Mouse (Mus musculus): Measurements from ENCODE around the gene Kdm6b.

The Kdm6b gene

DNA sequence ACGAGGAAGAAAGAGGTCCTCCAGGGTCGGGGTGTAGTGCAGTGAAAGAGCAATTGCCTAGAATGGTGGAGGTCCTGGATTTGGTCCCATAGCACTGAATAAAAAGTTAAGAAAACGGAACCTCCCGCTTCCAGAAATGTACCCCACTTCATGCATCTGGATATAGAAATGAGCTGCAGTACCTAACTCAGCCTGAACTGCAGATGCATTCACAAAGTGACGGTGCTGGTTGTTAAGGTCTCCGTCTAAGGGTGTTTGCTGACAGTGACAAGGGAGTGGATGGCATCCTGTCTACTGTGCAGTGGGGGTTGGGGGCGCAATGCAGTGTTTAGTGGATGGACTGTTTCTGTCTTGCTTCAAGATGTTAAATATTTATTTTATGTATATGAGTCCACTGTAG lies 26.7 kb downstream of the Kdm6b start:
- DNase-seq (ENCODE audit: low spot score): no peak

DNA sequence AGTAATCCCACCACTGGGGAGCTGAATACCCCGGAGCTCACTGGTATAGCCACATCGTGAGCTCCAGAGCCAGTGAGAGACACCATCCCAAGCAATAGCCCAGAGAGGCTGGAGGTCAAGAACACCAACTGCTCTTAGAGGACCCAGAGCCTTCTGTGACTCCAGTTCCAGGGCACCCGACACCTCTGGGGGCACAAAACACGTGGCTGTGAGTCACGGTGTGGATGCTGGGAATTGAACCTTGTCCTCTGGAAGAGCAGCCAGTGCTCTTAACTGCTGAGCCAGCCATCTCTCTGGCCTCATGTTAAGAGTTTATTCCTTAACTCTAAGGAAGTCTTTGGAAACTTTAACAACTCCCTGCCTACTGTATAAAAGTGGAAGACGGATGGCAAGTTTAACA lies 28.5 kb downstream of the Kdm6b start:
- DNase-seq (ENCODE audit: low spot score): no peak

DNA sequence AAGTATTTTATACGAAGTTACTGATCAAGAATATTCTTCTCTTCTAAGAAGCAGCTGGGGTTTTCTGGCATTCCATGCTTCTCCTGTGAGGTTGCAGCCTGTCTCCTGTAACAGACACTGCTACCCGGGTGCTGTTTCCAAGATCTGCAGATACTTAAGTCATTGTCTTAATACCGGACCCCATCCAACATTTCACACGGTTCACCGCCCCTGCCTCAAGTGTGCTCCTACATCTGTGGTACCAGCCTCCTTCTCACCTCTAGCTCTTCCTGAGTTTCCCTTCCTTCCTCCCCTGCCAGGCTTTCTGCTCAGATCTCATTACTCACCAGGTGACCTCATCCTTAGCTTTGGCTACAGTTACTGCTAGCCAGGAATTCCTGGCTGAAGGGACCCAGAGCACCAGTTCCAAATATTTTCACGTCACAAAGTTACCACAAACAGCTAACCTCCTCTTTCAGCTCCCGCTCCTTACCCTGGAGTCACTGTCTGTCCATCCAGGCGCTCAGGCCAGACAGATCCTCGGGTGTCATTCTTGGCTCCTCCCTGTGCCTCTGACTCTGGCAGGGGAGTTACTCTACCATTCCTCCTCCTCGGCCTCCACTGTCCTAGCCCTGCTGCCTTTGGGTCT lies 30.9 kb downstream of the Kdm6b start:
- no peak for DNase-seq (ENCODE audit: low spot score)

DNA sequence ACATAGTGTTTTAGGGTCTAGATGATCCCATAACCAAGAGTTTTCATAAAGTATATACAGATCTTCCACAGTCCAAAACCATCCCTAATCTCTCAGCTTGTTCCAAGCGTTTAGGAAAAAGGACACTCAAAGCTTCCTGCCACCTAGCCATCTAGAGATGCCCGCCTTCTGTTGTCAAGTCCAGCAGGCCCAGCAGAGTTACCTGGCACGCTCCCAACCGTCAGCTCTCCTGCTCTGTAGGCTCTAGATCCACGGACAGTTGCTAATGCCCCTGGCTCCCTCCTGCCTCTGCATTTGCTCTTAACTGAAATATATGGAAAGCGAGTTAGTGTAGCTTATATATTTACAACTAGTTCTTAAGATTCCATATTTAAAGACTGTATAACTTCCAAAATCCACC lies 32.1 kb downstream of the Kdm6b start:
- DNase-seq (ENCODE audit: low spot score): no peak

DNA sequence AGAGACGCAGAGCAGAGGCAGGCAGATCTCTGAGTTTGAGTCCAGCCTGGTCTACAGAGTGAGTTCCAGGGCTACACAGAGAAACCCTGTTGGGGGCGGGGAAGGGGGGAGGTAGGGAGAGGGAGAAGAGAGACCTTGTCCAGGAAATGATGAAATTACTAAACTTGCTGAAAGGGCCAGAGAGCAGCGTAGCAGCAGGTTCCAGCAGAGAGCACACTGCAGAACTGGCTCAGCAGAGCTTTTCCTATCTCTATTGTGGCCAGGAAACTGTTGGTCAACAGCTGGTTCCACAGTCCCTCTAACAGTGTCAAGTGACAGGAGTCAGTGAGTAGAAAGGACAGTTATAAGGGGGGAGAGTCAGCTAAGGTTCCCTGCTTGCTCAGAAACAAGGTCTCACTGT lies 33.9 kb downstream of the Kdm6b start:
- DNase-seq (ENCODE audit: low spot score): no peak

DNA sequence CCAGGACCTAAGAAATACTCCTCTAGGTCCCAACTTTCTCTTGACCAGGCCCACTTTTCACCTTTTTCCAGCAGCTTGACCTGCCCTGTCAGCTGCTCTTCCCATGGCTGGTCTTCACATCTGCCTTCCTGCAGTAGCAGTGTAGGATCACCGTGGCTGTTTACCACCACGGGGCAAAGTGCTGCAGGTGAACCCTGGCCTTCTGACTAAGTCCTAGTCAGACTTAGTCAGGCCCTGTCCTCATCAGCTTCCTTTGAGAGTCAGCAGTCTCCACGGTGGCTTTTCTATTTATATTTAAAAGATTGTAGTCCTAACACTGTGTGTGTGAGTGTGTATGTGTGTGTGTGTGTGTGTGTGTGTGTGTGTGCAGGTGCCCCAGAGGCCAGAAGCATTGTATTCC lies 35.7 kb downstream of the Kdm6b start:
- DNase-seq (ENCODE audit: low spot score): no peak

DNA sequence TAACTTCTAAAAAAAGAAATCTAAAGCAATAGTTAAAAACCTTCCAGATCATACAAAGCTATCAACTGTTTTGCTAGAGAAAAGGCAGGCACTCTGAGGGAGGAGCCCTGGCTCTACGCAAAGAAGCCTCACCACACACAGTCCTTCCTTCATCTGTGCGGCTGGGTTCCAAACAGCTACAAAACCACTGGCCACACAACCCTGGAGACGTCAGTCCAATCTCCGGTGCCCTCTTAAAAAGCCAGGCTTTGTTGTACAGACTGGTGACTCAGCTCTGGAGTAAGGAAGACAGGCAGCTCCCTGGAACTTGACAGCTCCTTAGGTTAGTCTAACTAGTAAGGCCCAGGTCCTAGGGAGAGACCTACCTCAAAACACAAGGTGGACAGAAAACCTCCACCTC lies 37.8 kb downstream of the Kdm6b start:
- no peak for DNase-seq (ENCODE audit: low spot score)

DNA sequence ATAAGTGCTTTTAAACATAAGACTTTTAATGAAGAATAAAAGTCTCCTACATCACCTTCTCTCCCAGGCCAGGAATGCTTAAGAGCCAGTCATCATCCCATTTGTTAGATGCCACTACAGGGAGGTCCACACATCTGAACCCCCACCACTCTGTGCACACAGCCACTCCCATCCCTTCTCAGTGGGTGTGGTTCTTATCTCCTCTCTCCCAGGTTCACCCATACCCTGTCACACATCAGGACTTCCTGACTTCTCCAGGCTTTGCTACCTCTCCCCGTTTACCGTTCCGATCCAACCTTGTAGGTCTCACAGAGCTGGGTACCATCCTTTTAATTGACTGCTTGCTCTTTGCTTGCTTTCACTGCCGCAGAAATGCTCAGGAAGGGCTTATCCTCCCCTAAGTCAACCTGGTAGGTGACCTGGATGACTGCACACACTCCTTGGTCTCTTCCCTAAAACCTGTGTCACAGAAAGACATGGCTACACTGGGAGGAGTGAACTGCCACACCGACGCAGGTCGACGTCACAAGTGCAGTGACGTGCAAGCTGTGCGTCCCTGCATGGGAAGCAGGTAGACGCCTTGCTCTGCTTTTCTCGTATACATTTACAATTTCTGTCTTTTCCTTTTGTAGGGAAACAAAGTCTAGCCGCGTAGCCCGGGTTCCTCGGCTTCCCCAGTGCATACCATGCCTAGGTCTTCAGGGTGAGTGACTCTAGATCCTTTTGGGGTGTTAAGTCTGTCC lies 40.1 kb downstream of the Kdm6b start:
- no peak for DNase-seq (ENCODE audit: low spot score)

DNA sequence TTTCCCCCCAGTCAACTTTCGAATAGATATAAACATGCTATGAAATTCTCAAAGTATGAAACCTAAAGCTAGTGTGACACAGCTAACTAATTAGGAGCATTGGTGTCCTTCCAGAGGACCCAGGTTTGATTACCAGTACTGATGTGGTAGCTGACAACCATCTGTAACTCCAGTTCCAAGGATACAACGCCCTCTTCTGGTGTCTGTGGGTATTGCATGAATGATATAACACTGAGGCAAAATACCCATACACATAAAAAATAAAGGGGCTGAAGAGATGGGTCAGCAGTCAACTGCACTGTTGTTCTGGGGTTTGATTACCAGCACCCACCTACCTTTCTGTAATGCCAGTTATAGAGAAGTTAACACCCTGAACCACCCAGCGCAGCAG lies 40.7 kb downstream of the Kdm6b start:
- no peak for DNase-seq (ENCODE audit: low spot score)

DNA sequence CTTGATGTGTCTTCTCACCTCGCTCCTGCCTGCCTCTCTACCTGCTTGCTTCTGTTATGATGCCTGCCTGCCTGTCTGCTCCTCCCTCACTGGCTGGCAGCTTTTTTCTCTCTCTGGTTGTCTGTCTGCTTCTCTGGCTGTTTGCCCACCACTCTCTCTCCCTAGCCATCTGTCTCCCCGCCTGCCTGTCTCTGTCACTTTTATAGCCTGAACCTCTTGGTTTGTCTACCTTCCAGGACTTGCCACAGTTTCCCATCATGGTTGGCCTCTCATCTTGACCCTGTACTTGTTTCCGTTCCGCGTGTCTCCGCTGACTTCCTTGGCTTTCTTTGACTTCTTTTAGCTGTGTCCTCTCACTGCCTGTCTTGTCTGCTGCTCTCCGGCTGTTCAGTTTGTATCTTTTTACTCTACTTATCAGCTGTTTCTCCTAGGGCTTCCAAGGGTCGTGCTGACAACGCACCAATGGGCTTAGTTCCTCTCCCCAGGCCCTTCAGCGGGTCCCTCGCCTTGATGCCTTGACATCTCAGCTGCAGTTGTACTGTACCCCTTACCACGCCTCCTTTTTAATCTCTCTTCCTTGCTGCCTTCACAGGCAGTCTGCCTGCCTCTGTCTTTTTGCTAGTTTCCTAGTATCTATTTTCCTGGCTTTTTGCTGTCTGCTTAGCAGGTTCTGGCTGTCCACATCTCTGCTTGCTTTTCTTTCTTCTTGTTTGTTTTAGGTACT lies 41.3 kb downstream of the Kdm6b start:
- DNase-seq (ENCODE audit: low spot score): no peak

DNA sequence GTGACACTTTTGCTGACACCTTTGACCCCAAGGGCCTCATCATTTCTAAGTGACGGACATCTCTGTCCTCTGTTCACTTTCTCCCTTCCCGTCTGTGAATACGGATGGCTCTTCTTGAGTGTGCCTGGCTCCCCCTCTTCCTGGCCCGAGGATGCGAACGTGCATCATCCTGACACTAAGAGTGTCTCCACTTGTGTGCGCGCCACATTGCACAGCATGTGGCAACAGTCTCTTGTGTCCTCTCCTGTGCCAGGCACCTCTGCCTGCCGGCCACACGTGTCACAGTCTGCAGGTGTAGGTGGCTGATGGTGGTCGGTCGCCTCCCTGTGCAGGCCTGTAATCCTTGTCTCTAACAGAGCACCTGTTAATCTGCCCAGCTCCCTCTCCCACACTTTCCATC lies 41.9 kb downstream of the Kdm6b start:
- DNase-seq (ENCODE audit: low spot score): no peak

DNA sequence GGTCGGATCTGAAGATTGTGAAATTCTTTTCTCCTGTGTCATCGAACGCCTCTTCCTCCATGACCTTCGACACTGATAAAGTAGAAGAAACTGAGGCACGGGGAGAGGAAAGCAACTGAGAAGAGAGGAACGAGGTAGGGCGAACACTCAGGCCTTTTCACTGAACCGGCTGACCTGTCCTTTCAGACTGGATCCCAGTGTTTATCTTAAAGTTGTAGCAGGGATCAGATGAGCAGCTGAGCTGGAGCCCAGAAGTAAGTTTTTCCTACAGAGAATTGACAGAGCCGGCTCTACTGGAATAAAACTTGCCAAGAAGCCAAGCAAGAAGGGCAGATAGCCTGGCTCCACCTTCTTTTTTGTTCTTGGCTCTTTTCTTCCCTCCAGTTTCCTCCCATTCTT lies 42.7 kb downstream of the Kdm6b start:
- DNase-seq (ENCODE audit: low spot score): no peak

DNA sequence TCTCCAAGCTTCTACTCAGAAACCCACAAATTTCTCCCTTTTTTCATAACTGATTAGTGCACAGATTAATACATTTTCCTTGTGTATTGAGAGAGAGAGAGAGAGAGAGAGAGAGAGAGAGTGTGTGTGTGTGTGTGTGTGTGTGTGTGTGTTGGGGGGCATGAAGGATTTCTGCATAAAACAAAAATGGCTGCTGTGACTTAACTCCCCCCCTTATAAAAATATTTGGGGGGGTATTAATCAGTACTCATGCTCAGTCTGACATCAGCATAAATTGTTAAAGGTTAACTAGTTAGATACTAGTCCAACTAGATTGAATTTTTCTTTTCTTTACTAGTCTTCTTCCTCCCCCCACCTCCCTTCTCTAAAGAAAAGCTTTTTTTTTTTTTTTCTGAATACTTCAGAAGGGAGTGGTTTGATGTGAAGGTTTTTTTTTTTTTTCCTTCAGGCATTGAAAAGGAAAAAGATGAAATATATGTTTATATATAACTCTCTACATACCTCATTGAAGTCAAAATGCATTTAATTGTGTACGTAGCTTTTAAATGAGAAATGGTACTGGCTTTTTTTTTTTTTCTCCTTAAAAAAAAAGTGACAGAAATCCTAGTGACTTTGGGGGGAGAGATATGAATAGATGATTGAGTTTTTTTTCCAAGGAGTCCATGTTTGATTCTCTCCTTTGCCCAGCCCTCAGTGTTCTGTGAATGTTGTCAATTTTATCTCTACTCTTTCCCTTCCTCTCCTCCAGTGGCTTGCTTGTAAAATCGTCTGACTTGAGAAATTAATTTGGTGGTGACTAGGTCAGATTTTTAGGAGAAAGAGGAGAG lies 43.3 kb downstream of the Kdm6b start:
- no peak for DNase-seq (ENCODE audit: low spot score)

DNA sequence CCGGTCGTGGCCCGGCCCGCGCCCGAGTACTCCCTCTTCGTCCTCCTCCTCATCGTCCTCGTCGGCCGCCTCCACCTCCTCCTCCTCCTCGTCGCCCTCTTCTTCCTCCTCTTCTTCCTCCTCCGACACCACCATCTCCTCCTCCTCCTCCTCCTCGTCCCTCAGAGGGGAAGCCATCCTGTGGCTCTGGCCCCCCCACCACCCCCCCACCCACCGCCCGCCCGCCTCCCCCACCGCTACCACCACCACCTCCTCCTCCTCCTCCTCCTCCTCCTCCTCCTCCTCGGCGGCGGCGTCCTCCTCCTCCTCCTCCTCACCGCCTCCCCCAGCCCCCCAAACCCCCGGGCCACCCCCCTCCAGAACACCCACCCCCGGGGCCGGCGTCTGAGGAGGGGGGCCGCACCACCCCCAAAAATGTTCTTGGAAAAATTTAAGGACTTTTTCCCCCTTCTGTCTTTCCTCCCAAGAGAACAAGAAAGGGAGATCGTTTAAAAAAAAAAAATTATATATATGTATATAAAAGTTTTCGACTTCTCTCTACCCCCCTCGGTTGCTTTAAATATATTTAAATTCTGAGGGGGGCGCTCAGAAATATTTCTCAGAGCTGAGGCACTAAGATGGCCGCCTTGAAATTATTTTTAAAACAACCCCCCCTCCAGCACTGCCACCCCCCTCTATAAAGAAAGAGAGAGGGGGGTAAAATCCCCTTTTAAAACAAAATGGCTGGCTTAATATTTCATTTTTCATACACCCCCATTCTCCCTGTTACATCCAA lies 44.1 kb downstream of the Kdm6b start, which contains the start of gene Chd3:
Gene Chd3, minus strand, starts transcription at position 192 of the 775 bp plus-strand sequence.
- no peak for DNase-seq (ENCODE audit: low spot score)

DNA sequence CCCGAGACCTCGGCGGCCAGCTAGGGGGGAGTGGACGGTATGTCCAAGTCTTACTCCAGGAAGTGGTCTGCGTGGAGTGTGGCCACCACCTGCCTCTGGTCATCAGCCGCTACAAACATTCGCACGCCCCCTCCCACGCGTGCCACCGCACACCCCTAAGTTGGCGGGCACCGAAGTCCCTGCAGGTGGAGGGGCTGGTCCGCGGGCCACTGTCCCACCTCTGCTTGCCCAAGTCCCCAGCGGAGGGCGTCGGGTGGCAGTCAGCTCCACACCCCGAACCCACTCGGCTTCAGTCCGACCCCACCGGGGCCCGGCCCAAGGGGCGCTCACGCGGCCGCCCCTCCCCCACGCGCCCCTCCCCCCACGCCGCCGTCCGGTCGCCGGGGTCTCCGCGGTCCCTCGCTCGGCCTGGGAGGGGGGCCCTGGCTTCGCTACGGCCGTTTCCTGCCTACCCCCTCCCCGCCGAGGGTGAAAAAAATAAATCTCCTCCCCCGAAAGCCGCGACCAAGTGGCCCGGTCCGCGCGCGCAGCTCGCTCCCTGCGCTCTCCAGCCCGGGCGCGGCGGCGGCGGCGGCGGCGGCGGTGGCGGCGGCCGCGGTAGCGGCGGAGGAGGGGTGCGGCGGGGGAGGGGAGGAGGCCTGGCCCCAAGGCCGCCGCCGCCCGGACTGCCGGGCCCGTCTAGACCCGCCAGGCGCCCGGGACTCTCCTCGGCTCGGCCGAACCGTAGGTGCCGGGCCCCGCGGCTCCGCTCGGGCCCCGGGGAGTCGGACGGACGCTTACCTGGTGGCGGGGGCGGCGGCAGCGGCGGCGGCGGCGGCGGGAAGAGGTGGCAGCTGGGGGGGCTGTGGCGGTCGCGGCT lies 44.9 kb downstream of the Kdm6b start:
- DNase-seq (ENCODE audit: low spot score): peak; percentile 17

DNA sequence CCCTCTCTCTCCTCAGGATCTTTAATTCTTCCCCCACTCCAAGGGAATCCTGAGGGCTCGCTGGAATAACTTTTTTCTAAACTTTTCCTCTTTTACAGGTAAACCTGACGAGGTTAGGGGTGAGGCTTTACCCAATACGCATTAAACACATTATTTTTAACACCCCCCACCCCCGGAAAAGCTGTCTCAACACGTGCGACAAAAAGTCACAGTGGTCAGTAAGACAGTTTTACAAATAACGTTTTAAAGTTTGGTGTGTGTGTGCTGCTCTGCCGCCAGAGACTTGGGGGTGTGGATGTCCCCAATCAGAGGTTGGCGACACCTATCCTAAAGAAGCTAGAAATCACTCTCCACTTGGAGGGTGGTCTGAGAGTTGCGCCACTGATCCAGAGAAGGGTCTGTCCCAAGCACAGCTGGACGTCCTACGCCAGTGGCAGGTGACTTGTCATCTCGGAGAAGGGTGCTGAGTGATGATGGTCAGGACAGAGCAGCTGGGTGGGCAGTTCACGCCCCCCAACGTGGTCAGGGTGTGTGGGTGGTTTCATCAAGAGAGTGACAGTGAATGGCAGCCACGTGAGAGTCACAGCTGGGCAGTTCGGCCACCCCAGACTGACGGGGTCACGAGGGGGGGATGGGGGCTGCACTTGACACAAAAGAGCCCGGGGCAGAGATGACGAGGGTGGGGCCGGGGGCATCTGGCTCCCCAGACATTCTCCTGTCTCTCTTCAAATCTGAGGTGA lies 45.7 kb downstream of the Kdm6b start:
- DNase-seq (ENCODE audit: low spot score): no peak

DNA sequence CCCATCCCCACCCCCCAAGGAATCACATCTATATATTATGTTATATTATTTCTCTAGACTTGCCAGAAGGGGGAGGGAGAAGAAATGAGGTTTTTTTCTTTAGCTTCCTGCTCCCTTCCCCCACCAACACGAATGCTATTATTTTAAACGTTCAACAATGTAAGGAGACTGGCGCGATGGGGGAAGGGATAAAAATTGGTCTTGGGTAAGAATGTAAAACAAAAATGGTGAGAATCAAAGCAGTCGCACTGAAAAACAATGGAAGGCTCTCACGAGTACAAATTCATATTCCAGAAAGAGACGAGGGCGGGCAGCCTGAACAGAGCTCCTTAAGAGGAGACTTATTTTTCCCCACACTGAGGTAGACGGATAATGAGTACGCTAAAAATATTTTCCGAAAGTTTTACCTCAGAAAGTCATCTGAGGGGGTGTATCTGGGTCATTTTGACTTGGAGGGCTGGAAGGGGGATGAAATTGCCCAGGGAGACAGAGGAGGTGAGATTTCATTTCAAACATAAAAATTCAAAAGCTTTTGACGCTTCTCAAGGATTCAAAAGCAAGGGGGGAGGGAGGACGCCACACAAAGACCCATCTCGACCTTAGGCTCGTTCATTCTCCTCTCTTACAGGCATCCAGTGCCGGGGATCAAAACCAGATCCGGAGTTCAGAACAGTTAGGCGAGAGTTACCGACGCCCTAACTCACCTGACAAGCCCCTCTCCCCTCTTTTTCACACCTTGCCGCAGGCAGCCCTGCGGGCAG lies 46.4 kb downstream of the Kdm6b start:
- DNase-seq (ENCODE audit: low spot score): peak; percentile 17

DNA sequence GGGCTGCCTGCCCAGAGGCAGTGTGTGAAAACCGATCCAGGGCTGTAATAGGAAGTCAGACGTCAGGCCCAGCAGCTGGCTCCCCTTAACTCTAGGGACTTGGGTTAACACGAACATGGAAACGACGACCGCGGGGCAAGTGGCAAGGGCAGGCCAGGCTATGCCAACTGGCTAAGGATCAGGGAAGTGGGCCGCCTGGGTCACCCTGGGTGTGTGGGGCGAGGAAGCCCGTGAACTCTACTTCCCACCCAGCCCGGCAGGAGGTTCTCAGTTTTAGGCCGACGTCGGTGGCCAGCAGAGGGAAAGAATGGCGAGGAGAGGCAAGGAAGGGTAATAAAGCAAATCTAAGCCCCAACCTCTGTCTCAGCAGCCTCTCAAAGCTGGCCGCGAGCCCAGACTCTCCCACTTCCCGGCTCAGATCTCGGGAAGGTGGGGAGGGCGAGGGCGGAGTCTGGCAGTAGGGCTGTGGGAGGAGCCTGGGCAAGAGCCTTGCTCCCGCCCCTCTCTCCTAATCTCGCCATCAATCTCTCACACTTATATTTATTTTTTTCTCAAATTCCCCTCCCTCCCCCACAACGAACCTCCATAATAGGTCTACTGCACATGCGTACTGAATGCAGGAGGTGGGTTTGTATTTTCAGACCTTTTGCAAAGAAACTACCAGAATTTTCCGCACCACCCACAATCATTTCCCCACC lies 47.2 kb downstream of the Kdm6b start:
- DNase-seq (ENCODE audit: low spot score): peak; percentile 68

DNA sequence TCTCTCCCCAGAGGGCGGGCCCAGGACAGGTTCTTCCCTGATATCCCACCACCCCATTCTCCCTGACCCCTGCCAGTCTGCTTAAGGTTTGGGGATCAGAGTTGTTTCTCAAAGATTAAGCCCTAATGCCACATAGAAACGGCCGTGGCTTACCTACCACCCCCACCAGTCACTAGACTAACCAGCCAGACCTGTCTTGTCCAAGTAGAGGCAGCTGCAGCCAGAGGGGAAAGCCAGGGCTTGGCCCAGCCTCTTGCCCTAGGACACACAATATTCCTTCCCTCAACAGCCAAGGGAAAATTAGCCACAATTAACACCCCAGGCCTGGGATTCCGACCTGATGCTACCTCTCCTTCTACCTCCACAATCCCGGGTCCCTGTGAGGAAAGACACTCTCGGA lies 47.8 kb downstream of the Kdm6b start:
- DNase-seq (ENCODE audit: low spot score): no peak
